Mouse (Mus musculus) c-Kit-positive CD71-positive TER-119-positive erythroid progenitor cells, embryonic 14.5 days (primary cell): Measurements from ENCODE around the gene Prkar2a.
"Not testable (repeated sequence)": the region's sequence is repeated elsewhere in the genome, so short reads cannot be mapped to it uniquely, and the experiment has no call there.

Experiments used
- DNase-seq: peaks from one replicate; pipeline ENCODE4 v3.0.0-alpha.2; 2013; ENCODE audit warnings: low spot score

The Prkar2a gene

GRCm38 (mm10) chr9:108689106-108689505 is at the start of gene Prkar2a:
Prkar2a (plus strand) TSS chr9:108689314.
- DNase-seq, result no peak

- DNase-seq, result no peak
These were observed 49.3 kb upstream of the Prkar2a start for GRCm38 (mm10) chr9:108639825-108640224.

GRCm38 (mm10) chr9:108648166-108648565 is 40.9 kb upstream of the Prkar2a start:
- peak; percentile 43 for DNase-seq

- peak; percentile 88 for DNase-seq
These were observed 40.2 kb upstream of the Prkar2a start, which contains the start of gene Arih2 for GRCm38 (mm10) chr9:108648611-108649560. Arih2 (minus strand) TSS chr9:108649386.

GRCm38 (mm10) chr9:108649561-108650440 is 39.3 kb upstream of the Prkar2a start:
- DNase-seq, result peak; percentile 23

- peak; percentile 46 for DNase-seq
These were observed 34.3 kb upstream of the Prkar2a start for GRCm38 (mm10) chr9:108654566-108655464.

- not testable (repeated sequence) for DNase-seq
These were observed 33.2 kb upstream of the Prkar2a start for GRCm38 (mm10) chr9:108655865-108656264.

- peak; percentile 82 for DNase-seq
These were observed 27.2 kb upstream of the Prkar2a start, which contains the start of gene Slc25a20 for GRCm38 (mm10) chr9:108661677-108662612. Slc25a20 (plus strand) TSS chr9:108662088.

- no peak for DNase-seq
These were observed 26.5 kb upstream of the Prkar2a start for GRCm38 (mm10) chr9:108662660-108663059.

- DNase-seq, result no peak
These were observed 19.2 kb upstream of the Prkar2a start for GRCm38 (mm10) chr9:108669875-108670274.

- DNase-seq, result no peak
These were observed 16.0 kb upstream of the Prkar2a start for GRCm38 (mm10) chr9:108673151-108673550.

- DNase-seq, result no peak
These were observed 9.1 kb upstream of the Prkar2a start for GRCm38 (mm10) chr9:108680026-108680425.

- DNase-seq, result no peak
These were observed 2.6 kb upstream of the Prkar2a start for GRCm38 (mm10) chr9:108686475-108686887.

- DNase-seq, result no peak
These were observed 1.9 kb upstream of the Prkar2a start for GRCm38 (mm10) chr9:108687181-108687580.

GRCm38 (mm10) chr9:108687686-108688085 is 1.4 kb upstream of the Prkar2a start:
- DNase-seq, result no peak

GRCm38 (mm10) chr9:108688451-108688850 is 663 bp upstream of the Prkar2a start:
- no peak for DNase-seq

- DNase-seq, result no peak
These were observed 879 bp downstream of the Prkar2a start for GRCm38 (mm10) chr9:108689993-108690392.

- no peak for DNase-seq
These were observed 1.8 kb downstream of the Prkar2a start for GRCm38 (mm10) chr9:108690914-108691313.

- DNase-seq, result no peak
These were observed 2.3 kb downstream of the Prkar2a start for GRCm38 (mm10) chr9:108691371-108691770.

GRCm38 (mm10) chr9:108691846-108692225 is 2.7 kb downstream of the Prkar2a start:
- peak; percentile 67 for DNase-seq
